Mouse (Mus musculus) MEL (cell line): Measurements from ENCODE around the gene Smarcc2. TPM values are rescaled to one million over a fixed set of nuclear protein-coding genes. Genes with fewer than 3 reads are reported as not detected.
A peak's percentile ranks its signal among the peaks of the same experiment; 100 is the strongest.

Source experiments
- DNase-seq: peaks from one replicate; pipeline ENCODE4 v3.0.0; 2011; ENCODE audit warnings: low read depth, low spot score
- H3K27ac ChIP-seq: 2 replicates; pipeline ENCODE4 v1.5.1; 2012; ENCODE audit warnings: low read depth, mild to moderate bottlenecking, control low read depth, low read length, moderate library complexity; ENCODE audit not compliant: control insufficient read depth
- H3K27me3 ChIP-seq, 2 experiments: fragments of 150-350 bp in 1 of 2; sonication (generic) in 1 of 2; 2 replicates each; pipeline ENCODE4 v1.6.1; 2012; ENCODE audit warnings: low read length in 2 of 2, mild to moderate bottlenecking in 2 of 2, improper control_type of control experiment in 1 of 2, moderate library complexity in 1 of 2; ENCODE audit not compliant: insufficient read depth in 2 of 2, control insufficient read depth in 1 of 2
- H3K36me3 ChIP-seq, 2 experiments: 2 replicates each; pipeline ENCODE4 v1.6.1; 2012 to 2014; ENCODE audit warnings: low read length in 2 of 2, improper control_type of control experiment in 1 of 2, inconsistent platforms in 1 of 2, mild to moderate bottlenecking in 1 of 2; ENCODE audit not compliant: insufficient read depth in 2 of 2, control insufficient read depth in 1 of 2
- H3K4me1 ChIP-seq, 2 experiments: fragments of 150-350 bp in 1 of 2; sonication (generic) in 1 of 2; 2 replicates each; pipeline ENCODE4 v1.6.1; 2012; ENCODE audit warnings: low read length in 2 of 2, improper control_type of control experiment in 1 of 2, mild to moderate bottlenecking in 1 of 2; ENCODE audit not compliant: insufficient read depth in 2 of 2, control insufficient read depth in 1 of 2
- H3K4me3 ChIP-seq, 2 experiments: fragments of 150-350 bp in 1 of 2; sonication (generic) in 1 of 2; 2 replicates each; pipeline ENCODE4 v1.5.1; 2012; ENCODE audit warnings: low read depth in 2 of 2, low read length in 2 of 2, mild to moderate bottlenecking in 2 of 2, moderate library complexity in 2 of 2, control low read depth in 1 of 2, improper control_type of control experiment in 1 of 2; ENCODE audit not compliant: control insufficient read depth in 1 of 2, insufficient read depth in 1 of 2
- H3K79me2 ChIP-seq: 2 replicates; pipeline ENCODE4 v1.6.1; 2012; ENCODE audit warnings: mild to moderate bottlenecking, low read length, moderate library complexity; ENCODE audit not compliant: control insufficient read depth, poor library complexity, insufficient read depth
- H3K9ac ChIP-seq: 2 replicates; pipeline ENCODE4 v1.6.1; 2012; ENCODE audit warnings: low read depth, mild to moderate bottlenecking, control low read depth, low read length, moderate library complexity; ENCODE audit not compliant: control insufficient read depth, poor library complexity, severe bottlenecking
- H3K9me3 ChIP-seq: fragments of 150-350 bp; sonication (generic); replicated peaks from 2 replicates; pipeline ENCODE4 v1.6.1; 2012; ENCODE audit warnings: mild to moderate bottlenecking, low read length, improper control_type of control experiment, moderate library complexity; ENCODE audit not compliant: insufficient read depth
- BHLHE40 ChIP-seq: IDR thresholded peaks from 2 replicates; pipeline ENCODE4 v1.6.1; 2012; ENCODE audit warnings: low read depth, mild to moderate bottlenecking, inconsistent platforms, low read length, improper control_type of control experiment, borderline replicate concordance
- CHD1 ChIP-seq: IDR thresholded peaks from 2 replicates; pipeline ENCODE4 v1.6.1; 2012; ENCODE audit warnings: low read depth, mild to moderate bottlenecking, inconsistent platforms, low read length, improper control_type of control experiment
- CHD2 ChIP-seq: IDR thresholded peaks from 2 replicates; pipeline ENCODE4 v1.6.1; 2011; ENCODE audit warnings: low read length, improper control_type of control experiment
- CTCF ChIP-seq, 3 experiments: IDR thresholded peaks in 2 of 3; conservative IDR thresholded peaks in 1 of 3; 2 replicates each; pipeline ENCODE4 v1.5.1; 2011 to 2012; ENCODE audit warnings: low read length in 3 of 3, low read depth in 2 of 3, mild to moderate bottlenecking in 2 of 3, improper control_type of control experiment in 1 of 3, inconsistent platforms in 1 of 3, mixed read lengths in 1 of 3, moderate library complexity in 1 of 3; ENCODE audit not compliant: control insufficient read depth in 1 of 3, insufficient read depth in 1 of 3, poor library complexity in 1 of 3, severe bottlenecking in 1 of 3
- E2F4 ChIP-seq: IDR thresholded peaks from 2 replicates; pipeline ENCODE4 v1.6.1; 2011; ENCODE audit warnings: low read depth, low read length, improper control_type of control experiment, borderline replicate concordance
- ELF1 ChIP-seq: IDR thresholded peaks from 2 replicates; pipeline ENCODE4 v1.6.1; 2014; ENCODE audit warnings: low read depth, mild to moderate bottlenecking, inconsistent platforms, low read length, improper control_type of control experiment, moderate library complexity
- EP300 ChIP-seq, 2 experiments: IDR thresholded peaks; 2 replicates each; pipeline ENCODE4 v1.6.1; 2011; ENCODE audit warnings: improper control_type of control experiment in 2 of 2, low read length in 2 of 2, low read depth in 1 of 2, mild to moderate bottlenecking in 1 of 2
- ETS1 ChIP-seq: IDR thresholded peaks from 2 replicates; pipeline ENCODE4 v1.6.1; 2012; ENCODE audit warnings: low read depth, mild to moderate bottlenecking, inconsistent platforms, low read length, improper control_type of control experiment, moderate library complexity
- GATA1 ChIP-seq: IDR thresholded peaks from 2 replicates; pipeline ENCODE4 v1.6.1; 2011; ENCODE audit warnings: low read depth, low read length, improper control_type of control experiment
- HCFC1 ChIP-seq: IDR thresholded peaks from 2 replicates; pipeline ENCODE4 v1.6.1; 2012; ENCODE audit warnings: low read depth, mild to moderate bottlenecking, inconsistent platforms, low read length, improper control_type of control experiment, moderate library complexity
- JUND ChIP-seq: IDR thresholded peaks from 2 replicates; pipeline ENCODE4 v1.6.1; 2011; ENCODE audit warnings: low read depth, mild to moderate bottlenecking, improper control_type of control experiment, low read length
- KAT2A ChIP-seq: conservative IDR thresholded peaks from 2 replicates; pipeline ENCODE4 v1.6.1; 2012; ENCODE audit warnings: low read depth, low read length, improper control_type of control experiment, inconsistent platforms
- MAFK ChIP-seq: IDR thresholded peaks from 2 replicates; pipeline ENCODE4 v1.6.1; 2011; ENCODE audit warnings: low read depth, mild to moderate bottlenecking, low read length, improper control_type of control experiment, borderline replicate concordance
- MAX ChIP-seq: IDR thresholded peaks from 2 replicates; pipeline ENCODE4 v1.6.1; 2011; ENCODE audit warnings: low read length, improper control_type of control experiment
- MAZ ChIP-seq: IDR thresholded peaks from 2 replicates; pipeline ENCODE4 v1.6.1; 2012; ENCODE audit warnings: low read depth, mild to moderate bottlenecking, inconsistent platforms, low read length, improper control_type of control experiment
- MEF2A ChIP-seq: IDR thresholded peaks from 2 replicates; pipeline ENCODE4 v1.6.1; 2014; ENCODE audit warnings: low read depth, mild to moderate bottlenecking, inconsistent platforms, low read length, improper control_type of control experiment; ENCODE audit not compliant: poor library complexity, insufficient replicate concordance, severe bottlenecking; ENCODE audit errors: extremely low read depth
- MXI1 ChIP-seq: IDR thresholded peaks from 2 replicates; pipeline ENCODE4 v1.6.1; 2011; ENCODE audit warnings: mild to moderate bottlenecking, low read depth, low read length, improper control_type of control experiment
- MYC ChIP-seq: IDR thresholded peaks from 2 replicates; pipeline ENCODE4 v1.6.1; 2011; ENCODE audit warnings: low read depth, mild to moderate bottlenecking, low read length, improper control_type of control experiment, moderate library complexity
- NELFE ChIP-seq: IDR thresholded peaks from 2 replicates; pipeline ENCODE4 v1.6.1; 2011; ENCODE audit warnings: low read depth, low read length, improper control_type of control experiment
- NRF1 ChIP-seq: IDR thresholded peaks from 2 replicates; pipeline ENCODE4 v1.6.1; 2014; ENCODE audit warnings: low read depth, mild to moderate bottlenecking, inconsistent platforms, low read length, improper control_type of control experiment, moderate library complexity; ENCODE audit not compliant: poor library complexity, insufficient read depth, severe bottlenecking
- POLR2A ChIP-seq, 2 experiments: IDR thresholded peaks; 2 replicates each; pipeline ENCODE4 v1.6.1; 2011 to 2012; ENCODE audit warnings: low read length in 2 of 2, mild to moderate bottlenecking in 2 of 2, control low read depth in 1 of 2, improper control_type of control experiment in 1 of 2, low read depth in 1 of 2, moderate library complexity in 1 of 2; ENCODE audit not compliant: control insufficient read depth in 1 of 2, insufficient read depth in 1 of 2, poor library complexity in 1 of 2
- POLR2AphosphoS2 ChIP-seq: IDR thresholded peaks from 2 replicates; pipeline ENCODE4 v1.6.1; 2011; ENCODE audit warnings: low read length, improper control_type of control experiment
- POLR2AphosphoS5 ChIP-seq: IDR thresholded peaks from 2 replicates; pipeline ENCODE4 v1.6.1; 2012; ENCODE audit warnings: low read depth, borderline replicate concordance, mild to moderate bottlenecking, inconsistent platforms, low read length, moderate library complexity, mixed read lengths
- RAD21 ChIP-seq: IDR thresholded peaks from 2 replicates; pipeline ENCODE4 v1.6.1; 2011; ENCODE audit warnings: mild to moderate bottlenecking, low read depth, low read length, improper control_type of control experiment
- RCOR1 ChIP-seq: IDR thresholded peaks from 2 replicates; pipeline ENCODE4 v1.6.1; 2012; ENCODE audit warnings: low read depth, mild to moderate bottlenecking, inconsistent platforms, low read length, improper control_type of control experiment
- SIN3A ChIP-seq: IDR thresholded peaks from 2 replicates; pipeline ENCODE4 v1.6.1; 2012; ENCODE audit warnings: low read length, improper control_type of control experiment, inconsistent platforms
- SMC3 ChIP-seq: IDR thresholded peaks from 2 replicates; pipeline ENCODE4 v1.6.1; 2011; ENCODE audit warnings: low read depth, low read length, improper control_type of control experiment
- TAL1 ChIP-seq: IDR thresholded peaks from 2 replicates; pipeline ENCODE4 v1.6.1; 2012; ENCODE audit warnings: mild to moderate bottlenecking, inconsistent platforms, low read length, moderate library complexity, mixed read lengths
- TBP ChIP-seq: IDR thresholded peaks from 2 replicates; pipeline ENCODE4 v1.8.0; 2011; ENCODE audit warnings: low read depth, low read length, improper control_type of control experiment
- TCF12 ChIP-seq: IDR thresholded peaks from 2 replicates; pipeline ENCODE4 v1.6.1; 2014; ENCODE audit warnings: low read depth, mild to moderate bottlenecking, inconsistent platforms, low read length, improper control_type of control experiment, moderate library complexity
- UBTF ChIP-seq: IDR thresholded peaks from 2 replicates; pipeline ENCODE4 v1.6.1; 2012; ENCODE audit warnings: low read depth, mild to moderate bottlenecking, inconsistent platforms, low read length, improper control_type of control experiment, moderate library complexity, borderline replicate concordance; ENCODE audit not compliant: insufficient read depth
- USF1 ChIP-seq: IDR thresholded peaks from 2 replicates; pipeline ENCODE4 v1.6.1; 2014; ENCODE audit warnings: low read depth, mild to moderate bottlenecking, inconsistent platforms, low read length, improper control_type of control experiment, moderate library complexity
- USF2 ChIP-seq, 2 experiments: IDR thresholded peaks; 2 replicates each; pipeline ENCODE4 v1.6.1; 2011 to 2012; ENCODE audit warnings: improper control_type of control experiment in 2 of 2, low read length in 2 of 2, borderline replicate concordance in 1 of 2, inconsistent platforms in 1 of 2, low read depth in 1 of 2, mild to moderate bottlenecking in 1 of 2; ENCODE audit not compliant: insufficient read depth in 1 of 2
- ZC3H11A ChIP-seq: IDR thresholded peaks from 2 replicates; pipeline ENCODE4 v1.6.1; 2012; ENCODE audit warnings: low read depth, mild to moderate bottlenecking, inconsistent platforms, low read length, improper control_type of control experiment
- ZKSCAN1 ChIP-seq: IDR thresholded peaks from 2 replicates; pipeline ENCODE4 v1.6.1; 2012; ENCODE audit warnings: low read depth, mild to moderate bottlenecking, inconsistent platforms, low read length, improper control_type of control experiment, moderate library complexity
- ZNF384 ChIP-seq: IDR thresholded peaks from 2 replicates; pipeline ENCODE4 v1.6.1; 2012; ENCODE audit warnings: low read depth, mild to moderate bottlenecking, inconsistent platforms, low read length, improper control_type of control experiment
- polyA plus RNA-seq, 2 experiments: library from polyadenylated mRNA; stranded (reverse) in 1 of 2; unstranded in 1 of 2; fragments of >175 nt in 1 of 2; fragments of >200 nt in 1 of 2; gene quantifications; 2 replicates each; pipeline versions ENCODE4 v1.2.1 to v1.2.4; 2012; ENCODE audit warnings: low replicate concordance in 2 of 2, low read depth in 1 of 2; ENCODE audit not compliant: insufficient read length in 2 of 2, insufficient read depth in 1 of 2, missing spikeins in 1 of 2
- total RNA-seq: library from RNA; depleted of rRNA; stranded (reverse); fragments of 300-350 nt; gene quantifications from 2 replicates; pipeline ENCODE4 v1.2.3, GENCODE M21; 2012

Gene Smarcc2
- total and polyA plus RNA-seq, 3 experiments, result 24.8 to 226 (median 68.8) TPM

GRCm38 (mm10) chr10:128536266-128536940 is 77.4 kb downstream of the Smarcc2 start:
- DNase-seq, result peak; percentile 99
- TF ChIP-seq HCFC1 (peak; percentile 70), EP300 (IDR thresholded peaks at IDR 0.05; ENCODE audit: low read depth in 1 of 2, low read length in 2 of 2) (peak; percentile 5 to 60; a peak in 2 of 4 replicates), E2F4 (peak; percentile 93), NRF1 (no peak), MXI1 (peak; percentile 88), KAT2A (no peak), TCF12 (peak; percentile 58; the same call in 1 of the 2 replicates), CHD2 (no peak; the same call in 1 of the 2 replicates), POLR2AphosphoS2 (no peak), BHLHE40 (peak; percentile 46), USF1 (peak; percentile 74), MEF2A (no peak), MAFK (no peak), POLR2AphosphoS5 (no peak), USF2 (IDR thresholded peaks at IDR 0.05; ENCODE audit: borderline replicate concordance in 1 of 2, insufficient read depth in 1 of 2, low read depth in 1 of 2, low read length in 2 of 2) (no peak), MYC (peak; percentile 87), CHD1 (no peak), ZC3H11A (peak; percentile 92), UBTF (no peak), RAD21 (peak; percentile 97), TAL1 (no peak), GATA1 (no peak), ZNF384 (peak; percentile 65), MAZ (peak; percentile 97), TBP (peak; percentile 89), POLR2A (IDR thresholded peaks at IDR 0.05; ENCODE audit: control insufficient read depth in 1 of 2, insufficient read depth in 1 of 2, low read depth in 1 of 2, low read length in 2 of 2, poor library complexity in 1 of 2) (peak in 1 of 2 experiments; percentile 51; a peak in 2 of 4 replicates), ELF1 (peak; percentile 97), ZKSCAN1 (no peak), ETS1 (peak; percentile 76), MAX (peak; percentile 89), RCOR1 (peak; percentile 65; the same call in 1 of the 2 replicates), SMC3 (peak; percentile 95), JUND (0 out of 2 replicates have a peak, but pooled peaks have one; percentile 58), SIN3A (peak; percentile 96), CTCF (IDR thresholded peaks at IDR 0.05 in 2 of 3, conservative IDR thresholded peaks at IDR 0.05 in 1 of 3; ENCODE audit: control insufficient read depth in 1 of 3, insufficient read depth in 1 of 3, low read depth in 2 of 3, low read length in 3 of 3, poor library complexity in 1 of 3, severe bottlenecking in 1 of 3) (peak in 2 of 3 experiments; percentile 79 to 84), NELFE (peak; percentile 64; the same call in 1 of the 2 replicates)

More at GRCm38 (mm10) chr10:128536266-128536940, 77.4 kb downstream of the Smarcc2 start:
- Histone ChIP-seq H3K4me3 (peak overlapping the region; percentile 44 to 58), H3K27me3 (no peaks in the 10 kb centered on the region), H3K27ac (peak overlapping the region; percentile 80), H3K9me3 (no peaks in the 10 kb centered on the region), H3K36me3 (peaks cover 0 to 6% of the 10 kb centered on the region in 2 experiments; a peak in 2 of 4 replicates), H3K4me1 (peaks cover 0 to 11% of the 10 kb centered on the region in 2 experiments; a peak in 2 of 4 replicates), H3K79me2 (no peaks in the 10 kb centered on the region), H3K9ac (peak overlapping the region; percentile 64)
